Mouse (Mus musculus) olfactory bulb, adult 2 months (tissue): ENCODE results near the gene Prex1. TPM values are rescaled to one million over a fixed set of nuclear protein-coding genes. Genes with fewer than 3 reads are reported as not detected.

ENCODE experiments used
- H3K27ac ChIP-seq: fragments of 200-500 bp; 2 replicates; pipeline ENCODE4 v1.5.1; 2012; ENCODE audit warnings: low read depth, low read length; ENCODE audit not compliant: insufficient read depth
- H3K4me1 ChIP-seq: fragments of 200-500 bp; 2 replicates; pipeline ENCODE4 v1.6.1; 2012; ENCODE audit warnings: low read length; ENCODE audit not compliant: control insufficient read depth, insufficient read depth
- H3K4me3 ChIP-seq: fragments of 200-500 bp; 2 replicates; pipeline ENCODE4 v1.5.1; 2012; ENCODE audit warnings: mild to moderate bottlenecking, low read depth, low read length, moderate library complexity; ENCODE audit not compliant: insufficient read depth
- CTCF ChIP-seq: fragments of 200-500 bp; IDR thresholded peaks from 2 replicates; pipeline ENCODE4 v1.5.1; 2012; ENCODE audit warnings: low read depth, mild to moderate bottlenecking, low read length, moderate library complexity; ENCODE audit not compliant: insufficient read depth
- POLR2A ChIP-seq: fragments of 200-500 bp; IDR thresholded peaks from 2 replicates; pipeline ENCODE4 v1.6.1; 2012; ENCODE audit warnings: mild to moderate bottlenecking, low read depth, low read length, moderate library complexity; ENCODE audit not compliant: insufficient read depth
- WGBS: fragments of 180-500 bp; shearing (Covaris S2); methylation state at CpG from one replicate; pipeline ENCODE4 v1.1.7; 2018; 5-methylcytosine and 5-hydroxymethylcytosine counted together
- polyA plus RNA-seq: library from polyadenylated mRNA; stranded (reverse); fragments of >200 nt; gene quantifications from 2 replicates; pipeline ENCODE4 v1.2.4, GENCODE M21; 2012; ENCODE audit warnings: low replicate concordance; ENCODE audit not compliant: missing spikeins, insufficient read depth, insufficient read length

The Prex1 gene
- polyA plus RNA-seq, 1 experiment = not detected

DNA sequence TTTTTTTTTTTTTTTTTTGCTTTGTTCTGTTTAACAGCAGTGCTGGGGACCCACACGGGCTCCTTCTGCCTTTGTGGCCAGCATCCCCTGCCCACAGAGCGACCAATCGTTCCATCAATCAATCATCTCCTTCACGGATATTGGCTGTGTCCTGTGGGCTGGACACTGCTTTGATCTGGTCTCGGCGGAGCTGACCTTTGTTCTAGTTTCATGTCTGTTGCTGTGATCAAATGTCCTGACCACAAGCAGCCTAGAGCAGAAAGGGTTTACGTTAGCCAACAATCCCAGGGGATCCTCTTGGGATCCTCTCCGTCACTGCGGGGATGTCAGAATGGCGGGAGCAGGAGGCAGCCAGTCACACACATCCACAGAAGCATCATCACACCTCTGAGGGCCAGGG is 154.1 kb downstream of the Prex1 start:
- 66% methylated on average over 10 of the region's 10 CpGs for WGBS
- TF ChIP-seq POLR2A (no peak), CTCF (no peak)

DNA sequence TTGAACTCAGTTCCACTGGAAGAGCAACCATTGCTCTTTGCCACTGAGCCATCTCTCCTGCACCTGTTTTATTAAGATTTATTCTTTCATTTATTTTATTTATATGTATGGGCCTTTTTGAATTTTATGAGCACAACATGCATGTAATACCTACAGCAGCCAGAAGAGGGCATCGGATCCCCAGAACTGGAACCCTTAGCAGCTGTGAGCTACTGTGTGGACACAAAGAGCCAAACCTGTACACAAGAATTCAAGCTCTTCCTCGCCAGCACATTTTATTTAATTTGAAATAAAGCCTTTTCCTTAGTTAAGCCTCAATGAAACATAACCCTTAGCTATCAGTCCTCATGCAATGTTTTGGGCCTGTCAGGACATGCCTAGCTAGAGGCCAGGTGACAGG is 158.1 kb downstream of the Prex1 start:
- no peak for TF ChIP-seq POLR2A
- no peak for TF ChIP-seq CTCF
- WGBS = 72% methylated on average over 2 of the region's 2 CpGs
- no peak overlapping the region for H3K27ac ChIP-seq
- 0 out of 2 replicates have a peak, but pooled peaks cover 7% of the 10 kb centered on the region for H3K4me1 ChIP-seq
- H3K4me3 ChIP-seq = no peak overlapping the region

More for the DNA sequence above, 154.1 kb downstream of the Prex1 start:
- H3K4me1 ChIP-seq = no peaks in the 10 kb centered on the region
- no peak overlapping the region for H3K4me3 ChIP-seq
- no peak overlapping the region for H3K27ac ChIP-seq

DNA sequence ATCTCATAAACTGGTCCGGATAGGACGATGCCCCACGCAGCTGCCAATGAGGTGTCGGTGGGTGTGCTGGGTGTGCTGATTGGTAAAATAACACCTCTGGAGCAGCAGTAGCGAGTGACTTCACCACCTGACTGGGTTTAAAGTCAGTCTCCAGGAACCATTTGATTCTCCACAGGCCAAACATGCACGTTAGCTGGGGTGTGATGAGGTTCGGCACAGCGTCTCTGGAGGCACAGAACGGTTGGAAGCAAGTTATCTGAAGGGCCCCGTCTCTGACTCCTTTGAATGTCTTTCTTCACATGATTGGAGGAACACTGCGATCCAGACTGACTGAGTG is 159.5 kb downstream of the Prex1 start:
- H3K27ac ChIP-seq = no peak overlapping the region
- no peak overlapping the region for H3K4me3 ChIP-seq
- WGBS = 95% methylated on average over 11 of the region's 11 CpGs
- TF ChIP-seq CTCF = no peak
- TF ChIP-seq POLR2A = no peak
- H3K4me1 ChIP-seq = peaks cover 12% of the 10 kb centered on the region; the same call in 1 of the 2 replicates

DNA sequence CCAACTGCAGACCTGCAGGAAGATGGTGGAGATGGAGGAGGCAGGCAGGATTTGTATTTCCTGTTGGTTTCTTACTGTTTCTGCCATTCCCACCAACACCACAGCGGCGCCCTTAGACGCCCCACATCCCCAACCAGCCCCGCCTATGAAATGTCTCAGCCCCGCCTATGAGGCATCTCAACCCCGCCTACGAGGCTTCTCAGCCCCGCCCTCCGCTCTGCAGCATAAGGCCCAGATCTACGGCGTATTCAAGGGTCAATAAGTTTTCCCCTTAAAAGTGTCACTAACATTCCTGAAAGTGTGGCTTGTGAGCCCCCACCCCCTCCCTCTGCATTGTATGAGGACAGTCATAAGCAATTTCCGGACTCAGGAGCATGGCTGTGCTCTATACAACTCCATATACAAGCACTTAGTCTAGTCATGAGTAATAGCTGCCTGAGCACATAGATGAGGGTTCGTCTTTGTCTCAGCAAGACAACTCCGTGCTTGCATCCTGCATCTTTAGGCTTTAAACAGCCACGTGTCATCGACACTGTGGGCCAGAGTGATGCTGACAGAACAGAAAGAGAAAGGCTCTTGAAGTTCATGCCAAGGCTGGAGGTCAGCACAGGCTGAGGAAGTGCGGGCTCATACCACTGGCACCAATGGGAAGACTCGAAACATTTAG is 160.0 kb downstream of the Prex1 start:
- H3K4me1 ChIP-seq = peaks cover 12% of the 10 kb centered on the region; the same call in 1 of the 2 replicates
- H3K4me3 ChIP-seq = no peak overlapping the region
- TF ChIP-seq POLR2A = no peak
- TF ChIP-seq CTCF = no peak
- no peak overlapping the region for H3K27ac ChIP-seq
- 72% methylated on average over 18 of the region's 18 CpGs for WGBS

DNA sequence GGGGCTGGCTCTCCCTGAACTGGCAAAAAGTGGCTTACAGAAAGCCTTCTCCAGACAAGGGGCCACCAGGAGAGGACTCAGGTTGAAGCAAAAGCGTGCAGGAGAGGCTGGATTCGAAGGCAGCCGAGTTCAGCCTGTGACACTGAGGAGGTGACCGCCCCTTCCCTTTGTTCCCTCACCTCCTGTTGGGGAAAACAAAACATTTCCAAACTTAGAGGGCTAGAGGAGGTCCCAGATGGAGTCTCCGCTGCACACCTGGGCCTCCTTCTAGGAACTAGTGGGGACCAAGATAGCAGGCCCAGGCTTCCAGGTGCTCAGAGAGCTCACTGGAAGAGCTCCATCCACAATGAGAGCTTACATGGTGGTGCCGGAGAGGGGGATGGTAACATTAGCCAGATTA is 161.0 kb downstream of the Prex1 start:
- H3K27ac ChIP-seq = no peak overlapping the region
- H3K4me1 ChIP-seq = peaks cover 12% of the 10 kb centered on the region; the same call in 1 of the 2 replicates
- H3K4me3 ChIP-seq = no peak overlapping the region
- no peak for TF ChIP-seq CTCF
- TF ChIP-seq POLR2A = no peak
- 73% methylated on average over 6 of the region's 6 CpGs for WGBS

DNA sequence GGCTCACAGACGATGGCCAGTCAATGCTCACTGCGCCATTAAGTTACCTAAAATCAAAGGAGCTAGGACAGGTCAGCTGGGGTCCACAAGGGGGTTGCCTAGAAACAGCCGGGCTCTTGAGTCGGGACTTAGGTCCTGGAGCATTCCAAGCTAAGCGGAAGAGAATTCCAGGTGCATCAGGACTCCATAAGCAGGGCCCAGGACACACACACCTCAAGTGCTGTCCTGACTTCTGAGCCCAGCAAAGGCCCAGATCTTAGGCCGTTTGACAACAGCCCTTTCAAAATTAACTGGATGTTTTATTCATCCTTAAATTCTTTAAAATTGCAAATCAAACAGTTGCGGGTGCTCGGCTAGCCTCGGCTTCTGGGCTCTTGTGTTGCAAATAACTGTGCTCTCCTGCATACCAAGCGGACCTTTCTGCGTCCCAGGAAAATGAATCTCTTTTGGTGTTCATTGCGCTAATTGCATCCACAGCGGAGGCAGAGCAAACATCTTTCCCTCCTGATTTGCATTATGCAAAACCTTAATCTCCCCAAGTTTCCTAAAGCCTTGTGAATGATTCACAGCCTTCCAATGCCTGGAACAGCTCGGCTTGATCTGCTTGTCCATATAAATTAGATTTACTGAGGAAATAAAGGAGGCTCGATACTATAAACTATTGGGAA is 161.7 kb downstream of the Prex1 start:
- TF ChIP-seq CTCF = no peak
- no peak for TF ChIP-seq POLR2A
- peaks cover 12% of the 10 kb centered on the region; the same call in 1 of the 2 replicates for H3K4me1 ChIP-seq
- 78% methylated on average over 15 of the region's 15 CpGs for WGBS
- H3K27ac ChIP-seq = no peak overlapping the region
- H3K4me3 ChIP-seq = no peak overlapping the region

DNA sequence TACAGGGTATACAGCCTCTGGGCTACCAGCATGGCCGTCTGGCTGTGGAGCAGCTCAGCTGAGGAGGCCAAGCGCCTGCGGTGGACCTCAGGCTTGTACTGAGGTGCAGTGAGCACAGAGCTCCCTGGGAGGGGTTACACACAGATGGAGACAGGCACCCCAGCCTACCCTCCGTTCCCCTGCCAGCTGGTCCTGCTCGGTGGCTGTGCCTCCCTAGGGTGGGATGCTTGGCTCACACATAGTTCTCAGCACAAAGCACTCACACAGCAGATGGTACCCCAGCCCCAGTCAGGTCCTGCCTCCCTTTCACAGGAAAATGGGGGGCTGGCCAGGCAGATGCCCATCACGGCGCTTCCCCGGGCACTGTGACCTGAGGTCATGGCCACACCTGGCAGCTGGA is 163.8 kb downstream of the Prex1 start:
- H3K27ac ChIP-seq = no peak overlapping the region
- WGBS = 79% methylated on average over 8 of the region's 8 CpGs
- TF ChIP-seq POLR2A = no peak
- no peak for TF ChIP-seq CTCF
- H3K4me1 ChIP-seq = peaks cover 20% of the 10 kb centered on the region
- H3K4me3 ChIP-seq = no peak overlapping the region

DNA sequence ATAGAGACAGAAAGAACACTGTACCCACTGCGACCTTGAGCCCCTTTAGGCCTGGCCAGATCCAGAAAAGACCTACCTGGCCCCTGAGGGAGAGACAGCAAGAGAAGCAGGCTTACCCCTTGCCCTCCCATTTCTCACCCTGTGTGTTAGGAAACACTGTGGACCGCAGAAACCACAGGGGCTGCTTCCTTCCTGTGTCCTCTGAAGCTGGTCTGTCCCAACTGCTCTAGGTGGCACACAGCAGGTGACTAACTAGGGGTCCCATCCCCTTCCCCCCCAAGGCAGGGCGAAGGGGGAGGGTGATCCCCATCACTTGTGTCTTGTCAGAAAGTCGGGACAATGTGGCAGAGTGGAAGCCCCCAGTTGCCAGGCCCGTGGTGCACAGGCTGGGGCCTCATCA is 164.6 kb downstream of the Prex1 start:
- Histone ChIP-seq H3K27ac (no peak overlapping the region), H3K4me3 (no peak overlapping the region), H3K4me1 (peaks cover 20% of the 10 kb centered on the region)
- WGBS = 94% methylated on average over 5 of the region's 5 CpGs
- TF ChIP-seq POLR2A = no peak
- no peak for TF ChIP-seq CTCF

DNA sequence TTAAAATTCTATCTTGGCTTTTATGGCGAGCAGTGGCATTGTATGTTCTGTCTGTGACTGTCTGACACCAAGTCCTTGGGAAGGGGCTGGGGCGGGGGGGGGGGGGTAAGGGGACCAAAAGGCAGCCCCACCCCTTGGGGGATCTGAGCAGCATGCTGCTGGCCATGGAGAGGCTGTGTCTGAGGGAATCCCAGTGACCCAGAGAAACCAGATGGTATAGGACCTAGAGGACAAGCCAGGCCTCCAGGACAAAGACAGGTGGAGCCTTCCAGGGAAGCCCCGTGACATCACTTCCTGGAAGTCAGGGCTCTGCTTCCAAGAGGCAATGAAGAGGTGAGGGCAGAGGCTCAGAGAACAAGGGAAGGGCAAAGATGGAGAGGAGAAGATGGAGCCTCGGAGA is 168.1 kb downstream of the Prex1 start:
- WGBS = 69% methylated on average over 4 of the region's 4 CpGs
- TF ChIP-seq POLR2A (no peak), CTCF (no peak)
- peaks cover 19% of the 10 kb centered on the region for H3K4me1 ChIP-seq
- H3K4me3 ChIP-seq = no peak overlapping the region
- H3K27ac ChIP-seq = no peak overlapping the region

DNA sequence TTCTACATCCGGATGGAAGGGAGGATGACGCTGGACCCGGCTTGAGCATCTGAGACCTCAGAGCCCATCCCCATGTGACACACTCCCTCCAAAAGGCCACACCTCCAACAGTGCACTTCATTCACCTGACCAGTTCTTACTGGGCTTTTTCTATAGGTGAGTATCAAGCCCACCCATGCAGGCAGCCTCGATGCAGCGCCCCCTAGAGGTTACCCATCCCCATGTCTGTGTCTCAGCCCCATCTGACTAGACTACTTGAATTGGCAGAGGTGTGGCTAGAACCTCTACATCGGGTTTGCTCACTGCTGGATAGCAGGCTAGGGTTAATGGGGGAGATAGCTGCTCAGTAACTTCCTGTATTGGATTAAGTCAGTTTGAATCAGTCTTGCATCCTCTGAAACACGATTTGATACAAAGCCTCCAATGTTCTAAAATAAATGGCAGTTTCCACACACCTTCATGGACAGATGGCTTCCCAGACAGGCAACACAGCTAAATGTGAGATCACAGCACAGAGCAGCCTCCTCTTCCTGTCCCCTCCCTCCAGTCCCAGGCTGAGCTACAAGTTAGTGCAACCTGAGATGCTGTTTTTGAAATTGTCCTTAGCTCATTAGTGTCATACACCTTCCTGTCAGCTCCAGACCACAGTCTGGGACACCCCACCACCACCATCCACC is 168.9 kb downstream of the Prex1 start:
- H3K27ac ChIP-seq = no peak overlapping the region
- 62% methylated on average over 7 of the region's 7 CpGs for WGBS
- TF ChIP-seq CTCF (no peak), POLR2A (no peak)
- no peak overlapping the region for H3K4me3 ChIP-seq
- H3K4me1 ChIP-seq = peaks cover 14% of the 10 kb centered on the region
